Mouse (Mus musculus): Measurements from ENCODE around the gene Bend5. TPM values are rescaled to one million over a fixed set of nuclear protein-coding genes. Genes with fewer than 3 reads are reported as not detected.

Gene Bend5
- polyA plus RNA-seq, 1 experiment from 2014 or later, result 20.6 TPM

DNA sequence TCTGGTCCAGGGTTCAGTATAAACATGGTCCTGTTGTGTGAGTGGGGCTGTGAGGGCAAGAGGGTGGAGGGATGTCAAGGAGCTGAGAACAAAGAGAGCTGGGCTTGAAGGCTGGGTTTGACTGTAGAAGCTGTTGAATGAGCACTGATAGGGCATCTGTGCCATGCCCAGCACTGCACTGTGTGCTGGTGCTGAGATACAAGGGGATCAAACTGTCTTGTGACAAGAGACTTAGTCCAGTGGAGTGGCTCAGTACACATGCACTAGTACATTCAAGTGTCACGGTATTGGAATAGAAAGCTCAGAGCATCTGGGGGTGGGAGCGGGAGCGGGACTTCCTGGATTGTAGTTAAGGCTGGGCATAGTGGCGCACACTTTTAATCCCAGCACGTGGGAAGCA, 71.4 kb downstream of the Bend5 start:
- no peaks in the 10 kb centered on the region for H3K9me3 ChIP-seq (replicated peaks)
- no peak for ATAC-seq (ENCODE audit: insufficient number of reproducible peaks, low FRiP score)
- no peaks in the 10 kb centered on the region for H3K36me3 ChIP-seq
- H3K4me1 ChIP-seq (replicated peaks), result peaks cover 14% of the 10 kb centered on the region
- no peak overlapping the region for H3K4me2 ChIP-seq
- 67% methylated on average over 5 of the region's 5 CpGs for WGBS
- no peaks in the 10 kb centered on the region for H3K27me3 ChIP-seq (replicated peaks)
- H3K4me3 ChIP-seq, result no peak overlapping the region
- H3K27ac ChIP-seq (ENCODE audit: poor library complexity, severe bottlenecking), result no peak overlapping the region
- no peak overlapping the region for H3K9ac ChIP-seq

- no peak overlapping the region for H3K27ac ChIP-seq (ENCODE audit: poor library complexity, severe bottlenecking)
- no peak; the same call in 1 of the 2 replicates for ATAC-seq (ENCODE audit: insufficient number of reproducible peaks, low FRiP score)
- WGBS, result 83% methylated on average over 4 of the region's 4 CpGs
- no peaks in the 10 kb centered on the region for H3K36me3 ChIP-seq
- H3K9me3 ChIP-seq (replicated peaks), result no peaks in the 10 kb centered on the region
- peaks cover 14% of the 10 kb centered on the region for H3K4me1 ChIP-seq (replicated peaks)
- no peak overlapping the region for H3K4me2 ChIP-seq
- H3K27me3 ChIP-seq (replicated peaks), result no peaks in the 10 kb centered on the region
- no peak overlapping the region for H3K4me3 ChIP-seq
- H3K9ac ChIP-seq, result no peak overlapping the region
Observed at GRCm38 (mm10) chr4:111487233-111487843, 72.5 kb downstream of the Bend5 start.

- H3K36me3 ChIP-seq, result no peaks in the 10 kb centered on the region
- no peak overlapping the region for H3K4me2 ChIP-seq
- H3K4me1 ChIP-seq (replicated peaks), result no peaks in the 10 kb centered on the region
- no peaks in the 10 kb centered on the region for H3K9me3 ChIP-seq (replicated peaks)
- no peaks in the 10 kb centered on the region for H3K27me3 ChIP-seq (replicated peaks)
- no peak overlapping the region for H3K4me3 ChIP-seq
- no peak overlapping the region for H3K9ac ChIP-seq
- no peak overlapping the region for H3K27ac ChIP-seq (ENCODE audit: poor library complexity, severe bottlenecking)
- ATAC-seq (ENCODE audit: insufficient number of reproducible peaks, low FRiP score), result no peak
- 50% methylated on average over 5 of the region's 5 CpGs for WGBS
Observed at GRCm38 (mm10) chr4:111493750-111494404, 79.1 kb downstream of the Bend5 start.

- Histone ChIP-seq H3K4me2 (no peak overlapping the region), H3K9me3 (replicated peaks) (no peaks in the 10 kb centered on the region)
- ATAC-seq (ENCODE audit: insufficient number of reproducible peaks, low FRiP score), result no peak
Observed at GRCm38 (mm10) chr4:111495949-111496348, 81.1 kb downstream of the Bend5 start.

GRCm38 (mm10) chr4:111498751-111499150, 83.9 kb downstream of the Bend5 start:
- 50% methylated on average over 3 of the region's 3 CpGs for WGBS
- no peak overlapping the region for H3K27ac ChIP-seq (ENCODE audit: poor library complexity, severe bottlenecking)
- H3K4me3 ChIP-seq, result no peak overlapping the region
- H3K9me3 ChIP-seq (replicated peaks), result no peaks in the 10 kb centered on the region
- H3K36me3 ChIP-seq, result no peaks in the 10 kb centered on the region
- H3K4me2 ChIP-seq, result no peak overlapping the region
- no peak overlapping the region for H3K9ac ChIP-seq
- ATAC-seq (ENCODE audit: insufficient number of reproducible peaks, low FRiP score), result no peak
- no peaks in the 10 kb centered on the region for H3K27me3 ChIP-seq (replicated peaks)
- H3K4me1 ChIP-seq (replicated peaks), result no peaks in the 10 kb centered on the region

More at GRCm38 (mm10) chr4:111495949-111496348, 81.1 kb downstream of the Bend5 start:
- WGBS, result 10% methylated on average over 2 of the region's 2 CpGs
- H3K4me1 ChIP-seq (replicated peaks), result no peaks in the 10 kb centered on the region
- no peak overlapping the region for H3K27ac ChIP-seq (ENCODE audit: poor library complexity, severe bottlenecking)
- no peak overlapping the region for H3K9ac ChIP-seq
- H3K4me3 ChIP-seq, result no peak overlapping the region
- H3K27me3 ChIP-seq (replicated peaks), result no peaks in the 10 kb centered on the region
- H3K36me3 ChIP-seq, result no peaks in the 10 kb centered on the region

GRCm38 (mm10) chr4:111501441-111501840, 86.6 kb downstream of the Bend5 start:
- Histone ChIP-seq H3K27me3 (replicated peaks) (no peaks in the 10 kb centered on the region), H3K4me3 (no peak overlapping the region), H3K36me3 (no peaks in the 10 kb centered on the region), H3K4me2 (no peak overlapping the region), H3K4me1 (replicated peaks) (no peaks in the 10 kb centered on the region), H3K9me3 (replicated peaks) (no peaks in the 10 kb centered on the region), H3K27ac (ENCODE audit: poor library complexity, severe bottlenecking) (no peak overlapping the region), H3K9ac (no peak overlapping the region)
- 64% methylated on average over 1 of the region's 1 CpGs for WGBS
- no peak for ATAC-seq (ENCODE audit: insufficient number of reproducible peaks, low FRiP score)

GRCm38 (mm10) chr4:111502965-111503727, 88.3 kb downstream of the Bend5 start:
- Histone ChIP-seq H3K4me2 (no peak overlapping the region), H3K27me3 (replicated peaks) (no peaks in the 10 kb centered on the region), H3K4me3 (no peak overlapping the region), H3K9me3 (replicated peaks) (no peaks in the 10 kb centered on the region), H3K27ac (ENCODE audit: poor library complexity, severe bottlenecking) (no peak overlapping the region), H3K36me3 (no peaks in the 10 kb centered on the region), H3K4me1 (replicated peaks) (no peaks in the 10 kb centered on the region), H3K9ac (no peak overlapping the region)
- WGBS, result 49% methylated on average over 5 of the region's 5 CpGs
- no peak for ATAC-seq (ENCODE audit: insufficient number of reproducible peaks, low FRiP score)

GRCm38 (mm10) chr4:111504952-111505351, 90.1 kb downstream of the Bend5 start:
- Histone ChIP-seq H3K27me3 (replicated peaks) (no peaks in the 10 kb centered on the region), H3K4me3 (no peak overlapping the region), H3K27ac (ENCODE audit: poor library complexity, severe bottlenecking) (no peak overlapping the region), H3K36me3 (no peaks in the 10 kb centered on the region), H3K9ac (no peak overlapping the region), H3K9me3 (replicated peaks) (no peaks in the 10 kb centered on the region), H3K4me1 (replicated peaks) (no peaks in the 10 kb centered on the region), H3K4me2 (no peak overlapping the region)
- ATAC-seq (ENCODE audit: insufficient number of reproducible peaks, low FRiP score), result no peak
- WGBS, result 83% methylated on average over 2 of the region's 2 CpGs

Measured in heart, embryonic 12.5 days (tissue).